Mouse (Mus musculus): ENCODE data around the gene Fam118b.

Gene Fam118b

DNA sequence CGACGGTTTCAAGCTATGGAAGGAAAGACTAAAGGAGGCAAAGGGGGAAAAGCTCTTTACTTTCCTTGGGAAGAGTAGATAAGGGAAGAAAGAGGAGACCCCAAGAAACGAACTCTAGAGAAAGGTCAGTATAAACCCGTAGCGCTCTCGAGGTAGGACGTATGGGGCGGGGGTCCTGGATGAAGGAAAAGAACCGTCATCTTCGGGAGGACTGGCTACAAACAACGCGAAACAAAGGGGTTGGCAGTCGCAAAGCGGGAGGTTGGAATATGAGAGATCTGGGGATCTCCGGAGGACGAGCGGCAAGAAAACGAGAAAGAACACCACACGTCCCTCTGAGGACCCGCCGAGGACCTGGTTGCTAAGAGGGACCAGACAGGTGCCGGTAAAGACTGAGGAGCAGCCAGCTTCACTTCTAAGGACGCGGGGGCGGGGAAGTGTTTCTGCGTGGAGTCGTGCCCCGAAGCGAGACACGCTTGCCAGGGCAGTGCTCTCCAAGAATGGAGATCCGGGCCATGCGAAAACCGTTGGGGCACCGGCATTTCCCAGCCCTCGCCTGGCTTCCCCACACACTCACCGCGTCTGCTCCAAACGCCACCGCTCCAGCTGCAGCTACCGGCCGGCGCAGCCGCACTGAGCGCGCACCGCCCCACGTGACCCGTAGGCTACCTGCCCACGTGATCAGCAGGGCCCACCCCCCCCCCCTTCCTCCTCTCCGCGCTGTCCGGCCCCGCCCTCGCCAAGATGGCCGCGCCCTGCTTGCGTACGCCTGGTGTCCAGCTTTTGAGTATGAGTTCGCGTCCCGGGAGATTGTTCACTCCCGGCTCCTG is at the start of gene Fam118b, which contains the start of gene Rpusd4:
Gene Fam118b (minus strand): TSS at position 660 of the 830 bp plus-strand sequence.
Gene Rpusd4 (plus strand): TSS at position 720 of the 830 bp plus-strand sequence.
- peak; percentile 85 to 89 for DNase-seq (ENCODE audit: low spot score in 2 of 2)

DNA sequence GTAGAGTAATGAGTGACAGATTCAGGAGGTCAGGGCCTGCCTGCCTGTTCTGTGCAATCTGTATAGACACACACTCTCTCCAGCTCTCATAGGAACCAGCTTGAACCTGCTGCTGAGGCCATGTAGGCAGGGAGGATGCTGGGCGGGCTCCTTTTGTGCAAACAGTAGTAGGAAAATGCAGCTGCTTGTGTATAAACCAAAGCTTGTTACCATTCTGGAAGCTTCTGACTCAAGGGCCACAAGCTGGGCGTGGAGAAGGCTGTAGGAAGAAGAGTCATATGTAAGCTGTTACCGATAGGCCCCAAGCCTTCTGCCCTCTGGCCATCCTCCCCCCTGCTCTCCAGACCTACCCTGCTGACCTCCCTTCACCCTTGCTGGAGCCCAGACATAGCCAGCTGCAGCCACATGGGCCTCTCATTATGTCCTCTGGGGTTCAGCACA is 49.2 kb upstream of the Fam118b start:
- DNase-seq (ENCODE audit: low spot score in 2 of 2): no peak

DNA sequence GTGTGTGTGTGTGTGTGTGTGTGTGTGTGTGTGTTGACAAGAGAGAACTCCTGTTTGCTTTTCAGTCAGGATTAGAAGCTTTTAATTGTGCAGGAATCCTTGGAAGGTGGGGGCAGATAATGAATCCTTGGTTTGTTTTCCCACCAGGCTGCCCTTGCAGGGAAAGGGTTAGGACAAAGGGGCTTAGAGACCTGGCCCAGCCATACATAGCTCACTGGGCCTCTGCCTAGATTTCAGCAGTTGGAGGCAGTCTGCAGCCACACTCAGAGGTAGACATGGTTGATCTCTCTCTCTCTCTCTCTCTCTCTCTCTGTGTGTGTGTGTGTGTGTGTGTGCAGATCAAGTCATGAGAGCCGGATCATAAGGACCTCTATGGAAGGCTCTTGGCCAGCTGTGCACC is 46.6 kb upstream of the Fam118b start:
- DNase-seq (ENCODE audit: low spot score in 2 of 2): no peak

DNA sequence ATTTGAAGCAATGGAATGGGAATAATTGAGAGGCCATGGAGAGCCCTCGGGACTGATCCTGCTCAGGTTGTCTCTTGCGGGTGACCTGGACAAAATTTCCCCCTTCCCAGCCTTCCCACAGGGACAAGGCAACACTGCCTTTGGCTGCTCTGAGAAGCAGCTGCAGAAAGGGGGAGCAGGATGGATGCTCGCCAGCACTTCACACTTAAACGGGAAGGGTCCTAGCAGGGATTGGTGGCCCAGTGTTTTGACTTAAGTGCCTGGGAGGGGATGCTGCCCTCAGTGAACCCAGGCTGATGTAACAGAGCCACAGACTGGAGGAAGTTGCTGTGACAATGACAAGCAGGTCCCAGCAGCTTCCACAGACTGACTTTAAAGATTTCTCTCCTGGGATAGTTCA is 46.0 kb upstream of the Fam118b start:
- DNase-seq (ENCODE audit: low spot score in 2 of 2): no peak

DNA sequence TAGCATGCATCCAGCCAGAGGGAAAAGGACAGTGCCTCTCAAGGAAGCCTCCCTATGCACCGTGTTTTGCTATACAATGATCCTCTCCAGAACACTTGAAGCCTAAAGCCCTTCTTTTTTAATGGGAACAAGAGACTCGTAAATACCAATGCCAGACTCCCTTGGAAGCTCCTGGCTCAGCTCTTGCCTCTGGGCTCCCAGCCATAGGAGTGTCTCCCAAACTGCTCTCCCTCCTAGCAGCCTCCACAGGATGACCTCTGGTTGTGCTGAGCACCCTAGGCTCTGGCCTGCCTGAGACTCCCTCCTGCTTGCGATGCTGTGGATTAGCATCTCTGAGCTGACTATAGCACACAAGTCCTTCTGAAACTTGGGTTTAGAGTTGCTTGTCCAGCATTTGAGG is 44.9 kb upstream of the Fam118b start:
- no peak for DNase-seq (ENCODE audit: low spot score in 2 of 2)

DNA sequence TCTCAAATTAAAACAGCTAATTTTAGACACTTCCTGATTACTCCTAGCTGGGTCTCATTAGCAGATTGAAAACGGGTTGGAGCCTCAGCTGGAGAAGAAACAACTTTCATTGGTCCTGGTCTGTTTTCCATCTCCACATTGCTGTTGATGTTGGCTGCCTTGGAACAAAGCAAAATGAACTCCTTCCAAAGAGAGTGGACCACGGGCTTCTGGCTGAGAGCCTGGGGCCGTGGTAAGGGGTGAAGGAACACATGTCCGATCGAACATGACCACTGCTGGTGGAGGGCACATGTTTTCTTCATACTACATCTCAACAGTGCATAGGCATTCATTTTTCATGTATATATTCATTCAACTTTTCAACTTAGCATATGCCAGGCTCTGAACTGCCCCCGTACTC is 42.8 kb upstream of the Fam118b start:
- DNase-seq (ENCODE audit: low spot score in 2 of 2): no peak

DNA sequence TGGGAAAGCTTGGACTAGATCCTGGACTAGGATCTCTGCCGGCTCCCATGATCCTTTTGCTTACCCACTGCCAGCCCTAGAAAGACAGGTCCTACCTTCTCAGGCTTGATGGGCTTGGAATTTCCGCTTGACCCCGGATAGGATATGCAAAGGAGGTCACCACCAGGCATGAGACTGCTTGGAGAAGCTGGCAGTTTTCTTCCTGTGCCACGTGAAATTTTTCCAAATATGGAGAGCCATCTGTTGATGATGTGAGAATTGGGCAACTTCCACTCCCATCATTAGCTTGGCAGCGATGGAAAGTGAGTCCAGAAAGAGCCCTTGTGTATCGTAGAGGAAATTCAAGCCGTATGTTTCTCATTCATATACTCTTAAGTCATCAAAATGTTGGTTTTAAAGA is 39.9 kb upstream of the Fam118b start:
- no peak for DNase-seq (ENCODE audit: low spot score in 2 of 2)

DNA sequence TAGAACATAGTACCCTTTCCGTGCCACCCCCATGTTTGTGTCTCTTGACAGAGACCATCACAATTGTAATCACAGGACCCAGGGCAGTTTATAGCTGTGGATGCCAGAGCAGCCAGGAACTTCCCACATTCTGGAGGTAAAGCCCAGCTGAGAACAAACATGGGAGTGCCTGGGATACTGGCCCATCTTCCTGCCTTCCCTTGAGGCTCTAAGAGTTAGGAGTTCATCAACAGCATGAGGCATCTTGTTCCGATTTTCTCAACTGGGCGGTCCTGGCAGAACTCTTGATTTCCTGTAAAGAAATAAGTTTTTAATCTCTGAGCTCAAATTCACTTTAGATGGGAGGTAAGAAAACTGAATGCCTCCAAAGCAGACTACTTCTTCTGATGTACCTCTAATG is 34.6 kb upstream of the Fam118b start:
- DNase-seq (ENCODE audit: low spot score in 2 of 2): no peak

DNA sequence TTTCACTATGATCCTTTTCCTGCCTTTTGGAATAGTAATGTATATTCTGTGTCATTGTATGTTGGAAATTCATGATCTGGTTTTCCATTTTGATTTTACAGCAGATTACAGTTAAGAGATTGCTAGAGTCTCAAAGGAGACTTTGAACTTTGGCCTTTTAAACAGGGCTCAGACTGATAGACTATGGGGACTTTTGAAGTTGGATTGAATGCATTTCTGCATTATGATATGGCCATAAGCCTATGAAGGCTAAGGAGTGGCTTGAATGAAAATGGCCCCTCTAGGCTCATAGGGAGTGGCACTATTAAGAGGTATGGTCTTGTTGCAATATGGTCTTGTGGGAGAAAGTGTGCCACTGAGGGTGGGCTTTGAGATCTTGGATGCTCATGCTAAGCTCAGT is 30.2 kb upstream of the Fam118b start:
- DNase-seq (ENCODE audit: low spot score in 2 of 2): no peak

DNA sequence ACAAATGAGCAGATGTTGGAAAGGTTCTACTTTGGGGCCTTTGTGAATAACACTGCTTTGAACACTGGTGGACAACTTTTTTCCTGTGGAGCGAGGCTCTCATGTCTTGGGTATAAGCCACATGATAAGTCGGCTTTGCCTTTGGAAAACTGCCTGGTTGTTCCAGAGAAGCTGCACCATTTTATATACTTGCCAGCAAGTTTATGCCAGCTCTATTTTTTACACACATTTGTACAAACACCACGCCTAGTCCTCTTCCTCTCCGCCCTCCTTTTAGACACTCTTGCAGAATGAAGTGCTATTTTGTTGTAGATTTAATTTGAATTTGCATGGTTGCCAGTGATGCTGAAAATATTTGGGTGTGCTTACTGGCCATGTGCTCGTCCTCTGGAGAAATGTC is 25.9 kb upstream of the Fam118b start:
- no peak for DNase-seq (ENCODE audit: low spot score in 2 of 2)

DNA sequence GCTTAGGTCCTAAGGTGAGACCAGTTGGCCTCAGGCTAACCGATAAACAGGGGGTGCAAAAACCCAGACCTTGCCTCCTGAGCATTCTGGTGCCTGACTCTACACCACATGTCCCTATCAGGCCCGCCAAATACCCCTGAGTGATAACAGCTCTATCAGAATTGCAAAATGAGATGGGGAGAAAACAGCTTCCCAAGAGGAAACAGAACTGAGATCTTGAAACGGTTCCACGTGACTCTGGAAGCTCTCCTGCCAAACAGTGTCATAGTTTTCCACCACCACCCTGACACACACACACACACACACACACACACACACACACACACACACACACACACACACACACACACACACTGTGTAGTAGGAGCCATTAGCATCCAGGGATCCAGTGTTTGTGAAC is 23.3 kb upstream of the Fam118b start:
- DNase-seq (ENCODE audit: low spot score in 2 of 2): no peak

DNA sequence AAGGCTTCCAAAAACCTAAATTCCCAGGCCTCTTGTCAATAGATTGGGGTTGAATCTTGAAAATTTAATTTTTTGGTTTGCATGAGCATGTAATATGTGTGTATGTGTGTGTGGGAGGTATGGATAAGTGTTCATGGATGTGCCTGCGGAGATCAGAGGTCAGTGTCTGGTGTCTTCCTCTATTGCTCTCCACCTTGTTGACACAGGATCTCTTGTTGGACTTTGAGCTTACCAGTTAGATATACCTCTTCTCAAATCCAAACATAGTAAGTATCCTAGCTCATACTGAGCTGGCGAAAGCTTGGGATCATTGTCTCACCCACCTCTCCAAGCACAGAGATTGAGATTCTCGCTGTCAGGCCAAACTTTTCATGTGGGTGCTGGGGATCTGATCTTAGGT is 22.8 kb upstream of the Fam118b start:
- DNase-seq (ENCODE audit: low spot score in 2 of 2): no peak

DNA sequence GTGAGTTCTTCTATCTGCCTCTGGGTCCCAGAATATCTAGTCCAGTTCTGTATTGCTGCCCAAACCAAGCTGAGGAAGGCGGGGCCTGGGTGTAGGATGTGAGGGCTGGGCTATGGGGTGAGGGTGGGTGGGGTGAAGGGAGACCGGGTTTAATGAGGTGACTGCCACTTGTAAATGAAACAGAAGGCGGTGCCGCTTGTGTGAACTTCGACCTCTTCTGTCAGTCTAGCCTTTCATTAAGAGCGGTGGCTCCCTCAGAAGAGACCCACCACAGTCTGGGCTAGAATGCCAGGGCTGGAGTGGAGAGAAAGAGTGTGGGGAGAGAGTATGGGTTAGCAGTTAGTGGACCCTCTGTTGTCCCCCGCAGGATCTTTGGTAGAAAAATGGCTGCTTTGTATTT is 22.4 kb upstream of the Fam118b start:
- no peak for DNase-seq (ENCODE audit: low spot score in 2 of 2)

DNA sequence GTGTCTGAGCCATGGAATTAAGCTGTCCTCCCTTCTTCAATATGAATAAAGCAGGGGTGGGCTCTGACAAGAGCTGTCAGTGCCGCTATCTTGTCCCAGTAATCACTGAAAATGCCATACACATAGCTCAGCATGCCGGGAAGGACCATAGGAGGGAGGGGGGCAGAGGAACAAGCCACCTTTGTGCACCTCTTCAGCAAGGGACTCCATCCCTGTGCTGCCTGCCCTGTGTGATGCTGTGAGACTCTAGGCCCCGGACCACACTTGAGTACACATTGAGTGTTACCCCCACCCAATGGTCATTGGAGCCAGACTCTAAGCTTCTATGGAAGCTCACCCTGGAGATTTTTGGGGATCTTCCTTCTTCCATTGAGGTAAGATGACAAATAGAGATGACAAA is 18.7 kb upstream of the Fam118b start:
- DNase-seq (ENCODE audit: low spot score in 2 of 2): no peak

DNA sequence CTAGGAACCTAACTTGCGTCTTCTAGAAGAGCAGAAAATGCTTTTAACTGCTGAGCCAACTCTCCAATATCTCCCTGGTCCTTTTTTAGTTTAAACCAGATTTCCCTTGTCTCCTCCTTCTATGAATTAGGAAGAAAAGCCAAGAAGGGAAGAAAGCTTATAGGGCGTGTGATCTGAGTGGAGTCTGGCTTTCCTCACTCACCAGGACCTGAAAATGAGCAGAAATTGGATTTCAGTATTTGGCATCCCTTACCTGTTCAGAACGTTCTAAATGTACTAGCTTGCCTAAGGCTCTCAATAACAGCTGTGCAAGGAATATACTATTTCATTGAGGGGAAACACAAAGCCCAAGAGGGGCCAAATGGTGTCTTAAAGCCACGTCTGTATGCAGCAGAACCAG is 16.7 kb upstream of the Fam118b start:
- no peak for DNase-seq (ENCODE audit: low spot score in 2 of 2)

DNA sequence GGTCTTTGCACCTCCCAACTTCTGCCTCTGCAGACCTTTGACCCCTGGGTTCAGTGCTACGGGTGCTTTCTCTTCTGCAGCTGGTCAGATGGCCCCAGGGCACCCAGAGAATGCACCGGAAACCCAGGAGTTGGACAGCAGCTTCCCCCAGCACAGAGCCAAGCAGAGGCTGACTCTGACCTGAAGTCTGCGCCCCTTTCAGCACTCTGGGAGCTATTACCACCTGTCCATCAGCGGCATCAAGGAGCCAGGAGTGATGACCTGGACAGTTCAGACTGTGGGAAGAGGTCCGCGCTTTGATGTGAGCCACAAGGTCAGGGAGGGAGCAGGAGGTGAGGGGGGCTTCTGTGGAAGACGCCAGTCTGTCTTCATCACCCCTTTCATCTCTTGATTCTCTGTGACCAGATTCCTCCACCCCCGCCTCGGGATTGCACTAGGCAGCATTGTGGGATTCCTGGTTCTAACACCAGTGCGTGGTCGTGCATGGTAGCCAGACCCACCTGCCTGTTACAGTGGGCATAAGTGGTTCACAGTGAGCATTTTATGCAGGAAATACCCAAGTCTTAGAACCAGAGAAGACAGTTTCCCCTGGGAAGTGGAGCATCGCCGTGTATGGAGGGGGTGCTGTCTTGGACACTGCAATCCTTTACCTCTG is 15.9 kb upstream of the Fam118b start:
- no peak for DNase-seq (ENCODE audit: low spot score in 2 of 2)

DNA sequence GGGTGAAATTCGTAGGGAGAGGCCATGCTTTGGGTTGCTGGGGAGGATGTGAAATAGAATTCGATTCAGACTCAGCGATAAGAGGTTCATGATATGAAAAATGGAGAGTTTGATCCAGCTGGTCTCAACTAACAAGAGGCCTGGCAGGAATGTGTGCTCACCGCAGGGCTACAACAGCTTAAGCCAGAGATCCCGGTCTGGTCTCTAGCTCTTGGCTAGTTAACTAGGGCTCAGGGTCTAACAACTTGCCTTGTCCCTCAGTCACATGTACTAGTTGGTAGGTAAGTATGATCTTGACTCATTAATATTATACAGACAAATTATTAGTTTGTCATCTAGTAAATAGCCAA is 15.2 kb upstream of the Fam118b start:
- DNase-seq (ENCODE audit: low spot score in 2 of 2): no peak

DNA sequence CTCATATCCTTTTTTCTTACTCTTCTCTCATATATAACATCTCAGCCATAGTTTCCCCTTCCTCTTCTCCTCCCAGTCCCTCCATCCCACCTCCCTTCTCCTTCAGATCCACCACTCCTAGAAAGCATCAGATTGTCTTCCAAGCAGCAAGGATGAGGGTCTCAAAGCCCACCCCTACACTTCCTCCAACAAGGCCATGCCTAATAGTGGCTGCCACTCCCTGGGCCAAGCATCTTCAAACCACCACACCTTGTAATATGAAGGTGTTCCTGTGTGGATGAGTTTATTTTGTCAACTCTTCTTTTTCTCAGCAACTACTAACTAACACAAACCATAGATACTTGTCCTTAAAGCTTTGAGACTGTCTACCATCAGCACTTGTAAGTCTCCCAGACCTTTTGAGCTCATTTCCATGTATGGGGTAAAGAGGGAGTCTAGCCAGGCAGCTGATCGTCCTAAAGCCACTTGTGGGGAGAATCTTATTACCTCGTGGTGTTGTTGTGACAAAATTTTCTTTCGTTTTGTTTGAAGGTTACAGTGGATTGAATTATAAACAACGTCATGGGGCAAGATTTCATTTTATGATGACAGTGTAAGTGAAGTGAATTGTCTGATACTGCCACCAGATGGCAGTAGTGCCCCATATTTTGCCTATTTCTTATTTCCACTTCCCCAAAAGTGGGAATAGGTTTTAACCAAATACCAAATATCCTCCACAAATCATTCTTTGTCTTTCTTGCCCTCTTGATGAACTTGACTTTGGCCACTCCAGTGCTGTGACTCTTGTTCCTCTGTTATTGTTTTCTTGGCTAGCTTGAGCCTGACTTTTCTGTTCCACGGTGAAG is 14.6 kb upstream of the Fam118b start:
- peak in 1 of 2 experiments; percentile 51 for DNase-seq (ENCODE audit: low spot score in 2 of 2)

DNA sequence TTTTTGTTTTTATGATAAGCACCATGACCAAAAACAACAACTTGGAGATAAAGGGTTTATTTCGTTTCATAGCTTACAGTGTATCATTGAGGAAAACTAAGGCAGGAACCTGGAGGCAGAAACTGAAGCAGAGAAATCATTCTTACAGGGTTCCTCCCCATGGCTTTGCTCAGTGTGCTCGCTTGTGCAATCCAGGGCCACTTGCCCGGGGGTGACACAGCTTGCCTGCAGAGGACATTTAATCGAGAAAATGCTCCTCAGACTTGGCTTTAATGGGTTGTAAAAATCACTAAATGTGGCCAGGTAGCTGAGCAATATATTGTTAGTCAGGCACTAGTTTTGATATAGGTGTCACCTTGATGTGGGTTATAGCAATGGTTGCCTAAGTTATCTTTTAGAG is 10.8 kb upstream of the Fam118b start:
- no peak for DNase-seq (ENCODE audit: low spot score in 2 of 2)

DNA sequence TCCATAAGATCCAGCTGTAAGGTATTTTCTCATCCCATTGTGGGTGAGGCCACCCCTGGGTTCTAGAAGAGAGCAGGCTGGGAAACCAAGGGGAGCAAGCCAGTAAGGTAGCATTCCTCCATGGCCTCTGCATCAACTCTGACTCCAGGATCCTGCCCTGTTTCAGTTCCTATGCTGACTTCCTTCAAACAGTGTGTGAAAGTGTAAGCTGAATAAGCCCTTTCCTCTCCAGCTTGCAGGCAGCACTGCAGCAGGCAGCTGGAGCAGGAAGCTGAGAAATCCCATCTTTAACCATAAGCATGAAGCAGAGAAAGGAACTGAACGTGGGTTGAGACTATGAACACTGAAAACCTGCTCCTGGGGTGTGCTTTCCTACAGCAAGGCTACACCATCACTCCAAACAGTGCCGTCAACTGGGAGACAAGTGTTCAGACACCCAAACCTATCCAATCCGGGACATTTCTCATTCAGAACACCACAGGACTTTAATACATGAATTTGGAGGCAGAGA is 10.3 kb upstream of the Fam118b start:
- no peak for DNase-seq (ENCODE audit: low spot score in 2 of 2)

DNA sequence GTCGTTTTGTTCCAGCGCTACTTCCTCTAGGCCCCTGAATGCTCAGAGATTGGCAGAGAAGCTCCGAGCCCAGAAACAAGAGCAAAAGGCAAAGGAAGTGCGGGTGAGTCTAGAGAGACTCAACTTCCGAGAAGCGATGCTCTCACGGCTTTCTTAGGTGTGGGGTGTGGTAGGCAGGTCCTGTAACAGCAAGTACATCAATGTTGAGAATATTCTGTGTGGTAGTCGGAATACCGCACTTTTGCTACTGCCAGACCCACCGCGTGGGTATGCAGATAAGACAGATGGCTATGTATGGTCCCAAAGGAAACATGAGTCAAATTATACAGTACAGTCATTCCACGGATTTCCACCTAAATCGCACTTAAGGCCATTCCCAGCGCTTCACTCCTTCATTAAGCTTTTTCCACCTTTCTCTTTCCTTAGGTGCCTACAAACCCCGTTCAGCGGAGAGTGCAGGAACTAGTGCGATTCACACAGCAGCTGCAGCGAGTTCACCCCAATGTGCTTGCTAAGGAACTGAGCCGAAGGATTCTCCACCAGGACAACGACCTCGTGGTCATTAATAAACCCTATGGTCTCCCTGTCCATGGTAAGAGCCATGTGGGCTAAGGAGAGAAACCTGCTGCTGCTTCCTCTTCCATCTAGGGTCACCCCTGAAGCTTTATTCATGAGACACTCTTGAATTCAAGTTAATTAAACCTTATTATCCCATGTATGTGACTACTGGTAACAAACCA is 541 bp upstream of the Fam118b start:
- DNase-seq (ENCODE audit: low spot score in 2 of 2): no peak

DNA sequence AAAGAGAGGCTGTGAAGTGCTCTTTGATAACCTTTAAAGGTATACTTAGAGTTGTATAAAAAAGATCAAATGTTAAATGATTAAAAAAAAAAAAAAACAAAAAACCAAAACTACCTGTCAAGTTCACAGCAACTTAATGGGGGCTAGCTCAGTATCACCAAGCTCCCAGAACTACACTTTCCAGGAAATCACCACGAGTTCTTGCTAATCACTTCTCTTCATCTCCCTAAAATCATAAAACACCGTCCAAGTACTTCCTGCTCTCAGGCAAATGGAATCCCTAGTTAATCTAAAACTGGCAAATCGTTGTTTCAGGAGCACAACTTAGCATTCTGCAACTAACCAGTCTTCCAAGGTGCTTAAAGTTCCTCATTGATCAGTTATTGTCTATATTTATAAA is 3.1 kb downstream of the Fam118b start:
- DNase-seq (ENCODE audit: low spot score in 2 of 2): no peak

Data from frontal cortex, postnatal 14 days (tissue).